Mouse (Mus musculus): ENCODE results near the gene Tnfrsf12a.
A peak's percentile ranks its signal among the peaks of the same experiment; 100 is the strongest.

Gene Tnfrsf12a

DNA sequence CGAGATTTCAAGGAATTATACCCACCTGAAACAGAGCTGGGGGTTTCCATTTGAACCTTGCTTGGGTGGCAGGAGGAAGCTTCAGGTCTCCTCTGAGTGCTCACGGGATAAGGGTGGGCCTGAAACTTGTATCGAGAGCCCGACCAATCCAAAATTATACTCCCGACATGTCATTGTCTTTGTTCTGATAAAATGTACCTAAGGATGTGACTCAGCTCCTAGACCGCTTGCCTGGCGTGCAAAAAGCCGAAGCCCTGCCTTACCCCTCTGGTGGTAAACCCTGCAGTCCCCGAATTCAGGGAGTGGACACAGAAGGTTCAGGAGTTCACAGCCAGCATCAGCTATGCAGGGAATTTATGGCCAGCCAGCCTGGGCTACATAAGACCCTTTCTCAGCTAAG, 3.1 kb upstream of the Tnfrsf12a start:
- no peak for DNase-seq

DNA sequence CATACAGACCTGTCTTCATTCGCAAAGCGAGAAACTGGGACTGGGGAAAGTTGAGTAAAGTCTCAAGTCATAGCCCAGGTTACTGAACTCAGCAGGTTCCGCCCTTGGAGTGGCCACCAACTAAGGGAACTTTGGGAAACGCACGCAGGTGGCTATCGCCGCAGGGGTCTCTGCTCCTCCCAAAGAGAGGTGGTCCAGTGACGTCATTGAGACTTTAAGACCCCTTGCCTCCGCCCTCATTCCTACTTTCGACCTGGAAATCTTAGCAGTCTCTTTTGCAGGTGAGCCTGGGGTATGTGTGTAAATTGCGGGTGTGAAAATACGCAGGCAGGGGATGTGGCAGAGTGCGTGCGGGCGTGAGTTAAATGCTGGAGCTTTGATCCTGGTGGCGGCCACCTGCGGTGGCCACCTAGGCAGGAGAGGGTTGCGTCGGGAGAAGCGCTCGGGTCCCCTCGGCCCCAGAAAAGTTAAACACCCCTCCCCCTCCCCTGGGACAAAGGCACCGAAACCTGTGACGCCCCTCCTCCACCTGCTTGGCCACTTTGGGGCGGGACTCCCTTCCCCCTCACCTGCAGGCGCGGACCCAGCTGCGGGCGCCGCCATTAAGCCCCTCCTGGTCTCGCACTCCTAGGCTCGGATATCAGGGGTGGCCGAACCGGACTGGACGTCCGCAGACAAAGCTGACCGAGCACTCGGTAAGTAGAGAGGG, 2.0 kb upstream of the Tnfrsf12a start, which contains the start of gene Cldn6:
TSS of gene Cldn6 (plus strand) at position 123 of the 709 bp plus-strand sequence.
- no peak for DNase-seq

DNA sequence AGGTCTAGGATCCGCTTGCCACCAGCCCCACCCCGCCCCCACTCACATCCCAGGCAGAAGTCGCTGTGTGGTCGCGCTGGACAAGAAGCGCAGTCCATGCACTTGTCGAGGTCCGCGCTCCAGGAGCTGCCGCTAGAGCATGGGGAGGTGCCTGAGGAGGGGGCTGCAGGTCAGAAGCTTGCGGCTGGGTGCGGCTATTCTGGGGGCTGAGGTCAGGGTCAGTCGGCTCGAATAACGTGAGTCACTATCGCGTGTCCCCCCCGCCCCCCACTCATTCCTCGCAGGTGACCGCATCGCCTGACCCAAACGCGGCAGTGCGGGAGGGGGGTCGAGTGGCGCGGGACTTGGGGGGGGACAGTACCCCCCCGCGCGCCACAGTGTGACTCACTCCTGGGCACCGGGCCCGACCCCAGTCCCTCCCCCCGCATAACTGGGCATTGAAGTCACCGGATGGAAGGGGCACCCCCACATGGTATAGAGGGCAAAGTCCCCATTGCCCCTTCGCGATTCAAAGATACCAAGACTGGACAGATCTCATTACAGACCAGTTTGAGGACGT, 716 bp downstream of the Tnfrsf12a start:
- peak; percentile 68 to 84 for DNase-seq

DNA sequence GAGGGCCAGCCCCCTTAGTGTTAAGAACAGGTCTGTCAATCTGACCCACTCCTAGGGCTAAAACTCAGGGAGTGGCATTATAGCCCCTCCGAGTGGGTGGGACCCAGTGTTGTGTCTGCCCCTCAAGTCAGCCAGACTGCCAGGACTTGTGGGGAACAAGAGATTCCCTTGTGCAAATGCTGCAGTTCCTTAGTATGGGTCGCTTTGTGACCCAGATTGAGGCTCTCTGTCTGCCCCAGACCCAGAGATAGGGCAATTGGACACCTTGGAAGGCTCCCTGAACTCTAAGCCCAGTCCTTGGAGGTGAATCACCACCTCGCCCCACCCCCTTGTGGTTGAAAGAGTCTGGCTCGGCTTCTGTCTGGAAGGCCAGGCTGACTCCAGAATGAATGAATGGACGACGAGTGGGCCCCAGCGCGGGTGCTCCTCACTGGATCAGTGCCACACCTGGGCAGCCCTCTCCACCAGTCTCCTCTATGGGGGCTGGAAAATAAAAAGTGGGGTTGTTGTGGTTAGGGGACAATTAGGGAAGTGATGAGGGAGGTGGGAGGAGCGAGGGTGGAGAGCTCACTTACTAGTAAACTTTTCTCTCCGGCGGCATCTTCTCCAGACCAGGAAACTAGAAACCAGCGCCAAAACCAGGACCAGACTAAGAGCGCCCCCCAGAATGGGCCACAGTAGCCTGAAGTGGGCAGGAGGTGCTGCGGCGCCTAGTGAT, 1.5 kb downstream of the Tnfrsf12a start:
- peak; percentile 60 to 75 for DNase-seq

DNA sequence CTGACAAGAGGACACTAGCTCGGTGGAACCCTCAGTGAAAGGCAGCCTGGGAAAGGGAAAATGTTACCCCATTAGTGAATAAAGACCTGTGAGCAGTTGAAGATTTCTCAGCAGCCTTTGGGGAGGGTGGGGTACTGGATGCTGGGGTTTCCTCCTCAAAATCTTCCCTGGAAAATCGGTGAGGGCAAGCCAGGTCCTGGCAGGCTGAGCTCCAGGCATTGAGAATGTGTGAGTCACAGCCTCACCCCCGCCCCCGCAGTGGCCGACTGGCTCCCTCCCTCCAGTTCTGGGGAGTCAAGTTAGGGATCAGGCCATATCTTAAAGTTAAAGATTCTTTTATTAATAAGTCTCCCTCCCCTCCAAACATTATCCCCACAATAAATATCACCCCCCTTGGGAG, 2.1 kb downstream of the Tnfrsf12a start:
- DNase-seq = peak; percentile 66 to 84

DNA sequence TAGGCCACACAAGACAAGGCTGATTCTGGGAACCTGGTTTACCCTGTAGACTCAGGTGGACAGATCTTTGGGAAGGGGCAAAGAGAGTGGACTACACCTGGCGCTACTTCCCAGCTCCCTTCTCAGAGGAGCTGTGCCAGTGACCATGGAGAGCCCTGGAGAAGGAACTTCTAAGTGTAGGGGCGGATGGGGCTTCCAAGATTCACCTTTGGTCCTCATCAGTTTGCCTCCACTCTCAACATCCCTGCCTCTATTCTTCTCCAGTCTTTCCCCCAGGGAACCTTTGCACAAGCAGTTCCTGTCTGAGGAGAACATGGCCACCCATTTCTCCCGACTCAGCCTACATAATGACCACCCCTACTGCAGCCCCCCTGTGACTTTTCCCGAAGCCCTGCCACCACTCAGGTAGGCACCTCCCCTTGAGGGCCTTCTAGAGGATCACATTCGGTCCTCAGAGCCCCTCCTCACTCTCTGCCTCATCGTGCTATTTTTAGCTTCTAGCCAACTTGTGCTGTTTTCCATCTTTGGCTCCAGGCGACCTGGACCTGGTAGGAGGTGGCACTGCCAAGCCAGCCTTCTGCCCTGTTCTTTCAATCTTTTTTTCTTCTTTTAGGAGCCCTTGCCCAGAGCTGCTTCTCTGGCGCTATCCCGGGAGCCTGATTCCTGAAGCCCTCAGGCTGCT, 2.9 kb downstream of the Tnfrsf12a start:
- DNase-seq = peak; percentile 60 to 66

DNA sequence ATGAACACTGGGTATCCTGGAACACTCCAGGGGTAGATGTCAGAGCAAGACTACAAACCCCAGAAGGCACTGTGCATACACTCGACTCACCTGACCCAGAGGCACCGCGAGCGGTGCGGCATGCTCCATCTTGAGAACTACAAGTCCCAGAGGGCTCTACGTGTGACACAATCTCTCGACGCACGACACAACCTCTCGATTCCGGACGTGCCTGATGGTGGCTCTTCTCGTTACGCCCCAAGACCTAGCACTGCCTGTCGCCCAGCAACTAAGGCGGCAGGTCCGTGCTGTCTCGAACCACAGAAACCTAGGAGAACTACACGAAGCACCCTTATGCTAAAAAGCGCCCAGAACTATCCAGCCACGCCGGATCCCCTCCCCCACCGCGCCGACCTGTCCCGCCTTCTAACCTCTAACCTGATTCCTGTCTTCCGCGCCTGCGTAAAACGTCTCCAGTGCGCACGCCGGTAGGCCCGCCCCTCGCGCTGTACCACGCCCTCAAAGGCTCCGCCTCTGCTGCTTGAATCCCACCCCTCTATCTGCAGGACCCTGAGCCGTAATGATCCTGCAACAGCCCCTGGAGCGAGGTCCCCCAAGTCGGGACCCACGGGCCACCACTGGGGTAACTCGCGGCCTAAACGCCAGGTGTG, 3.7 kb downstream of the Tnfrsf12a start, which contains the start of the genes Hcfc1r1 and Thoc6:
TSS of gene Hcfc1r1 (plus strand) at position 173 of the 650 bp plus-strand sequence.
TSS of gene Thoc6 (minus strand) at position 459 of the 650 bp plus-strand sequence.
- peak; percentile 96 to 97 for DNase-seq

DNA sequence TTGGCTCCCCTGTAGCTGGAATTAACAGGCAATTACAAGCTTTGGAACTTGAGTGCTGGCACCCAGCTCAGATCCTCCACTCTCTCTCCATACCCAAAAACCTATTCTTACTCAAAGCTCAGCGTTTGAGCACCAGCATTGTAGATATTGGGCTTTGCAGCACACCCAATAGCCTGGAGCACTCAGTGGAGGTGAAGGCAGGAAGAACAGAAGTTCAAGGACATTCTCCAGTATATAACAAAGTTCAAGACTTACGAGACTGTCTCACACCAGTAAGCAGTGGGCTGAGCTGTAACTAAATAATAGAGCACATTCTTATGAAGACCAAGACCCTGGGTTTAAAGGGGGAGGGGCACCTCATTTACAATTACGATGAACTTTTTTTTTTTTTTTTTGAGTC, 4.5 kb downstream of the Tnfrsf12a start:
- DNase-seq = no peak

DNA sequence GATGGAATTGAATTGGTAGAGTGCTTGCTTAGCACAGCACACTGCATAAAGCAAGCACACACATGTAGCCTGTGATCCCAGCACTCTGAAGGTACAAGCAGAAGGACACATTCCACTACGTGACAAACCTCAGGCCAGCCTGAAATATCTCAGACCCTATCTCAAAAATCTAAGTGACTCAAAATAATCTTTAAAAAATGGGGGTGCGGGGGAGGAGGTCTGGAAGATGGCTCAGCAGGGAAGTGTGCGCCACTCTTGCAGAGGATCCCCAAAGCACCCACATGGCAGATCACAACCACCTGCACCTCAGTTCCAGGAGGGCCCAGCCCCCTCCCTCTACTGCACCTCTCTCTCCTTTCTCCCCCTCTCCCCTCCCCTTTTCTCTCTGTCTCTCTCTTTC, 5.7 kb downstream of the Tnfrsf12a start:
- no peak for DNase-seq

DNA sequence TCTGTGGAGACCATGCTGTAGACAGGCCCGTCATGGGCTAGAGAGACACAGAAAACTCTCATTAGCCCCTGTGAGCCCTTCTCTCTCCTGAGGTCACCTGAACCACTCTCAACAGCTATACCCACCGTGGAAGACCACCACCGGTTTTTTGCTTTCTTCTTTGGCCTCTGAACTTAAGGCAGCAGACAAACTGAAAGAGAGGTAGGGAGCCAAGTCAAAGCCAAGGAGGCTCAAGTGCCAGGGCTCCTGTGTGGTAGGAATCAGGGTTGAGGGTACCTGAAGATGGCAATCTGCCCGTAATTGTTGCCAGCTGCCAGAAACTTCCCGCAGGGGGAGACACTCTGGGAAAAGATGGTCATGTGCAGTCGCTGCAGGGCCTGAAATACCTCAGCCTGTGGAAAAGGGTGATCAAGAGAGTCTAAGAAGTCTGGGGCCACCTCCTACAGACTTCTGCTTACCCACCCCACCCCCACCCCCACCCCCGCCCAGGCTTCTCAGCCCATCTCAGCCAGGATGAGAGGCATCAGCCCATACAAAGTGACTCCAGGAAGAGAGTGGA, 6.7 kb downstream of the Tnfrsf12a start:
- DNase-seq = no peak

DNA sequence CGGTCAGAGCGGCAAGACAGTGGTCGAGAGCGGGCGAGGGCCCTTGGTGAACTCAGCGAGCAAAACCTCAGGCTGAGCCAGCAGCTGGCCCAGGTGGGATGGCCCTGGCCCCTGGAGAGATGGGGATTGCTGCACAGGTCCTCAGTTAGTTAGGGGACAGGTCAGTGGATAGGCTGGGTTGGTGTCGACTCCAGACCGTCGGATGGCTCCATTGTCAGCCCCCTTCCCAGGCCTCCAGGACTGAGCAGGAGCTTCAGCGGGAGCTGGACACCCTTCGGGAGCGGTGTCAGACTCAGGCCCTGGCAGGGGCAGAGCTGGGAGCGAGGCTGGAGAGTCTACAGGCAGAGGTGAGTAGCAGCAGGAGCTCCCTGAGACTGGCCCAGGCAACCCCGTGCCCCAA, 11.8 kb downstream of the Tnfrsf12a start:
- DNase-seq = no peak

DNA sequence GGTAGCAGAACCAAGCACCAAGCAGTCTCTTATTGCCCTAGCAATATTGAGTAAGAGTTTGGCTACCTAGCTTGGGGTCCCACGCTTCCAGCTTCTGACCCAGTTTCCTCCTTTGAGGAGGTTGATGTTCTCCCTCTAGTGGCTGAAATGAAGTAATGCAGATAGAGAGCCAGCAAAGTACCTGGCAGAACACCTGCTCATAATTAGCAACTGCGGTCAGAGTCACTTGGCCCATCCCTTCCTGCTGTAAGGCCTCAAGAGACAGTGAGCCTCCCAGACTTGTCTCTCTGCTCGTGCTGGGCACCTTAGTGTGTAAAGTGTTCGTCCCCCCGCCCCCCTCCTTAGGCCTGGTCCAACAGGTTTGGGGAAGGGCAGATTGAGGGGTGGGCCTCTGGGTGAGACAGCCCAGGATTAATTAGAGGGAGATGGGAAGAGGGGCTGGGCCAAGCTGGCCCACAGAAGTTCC, 12.7 kb downstream of the Tnfrsf12a start:
- peak in 1 of 2 experiments; percentile 31 for DNase-seq

DNA sequence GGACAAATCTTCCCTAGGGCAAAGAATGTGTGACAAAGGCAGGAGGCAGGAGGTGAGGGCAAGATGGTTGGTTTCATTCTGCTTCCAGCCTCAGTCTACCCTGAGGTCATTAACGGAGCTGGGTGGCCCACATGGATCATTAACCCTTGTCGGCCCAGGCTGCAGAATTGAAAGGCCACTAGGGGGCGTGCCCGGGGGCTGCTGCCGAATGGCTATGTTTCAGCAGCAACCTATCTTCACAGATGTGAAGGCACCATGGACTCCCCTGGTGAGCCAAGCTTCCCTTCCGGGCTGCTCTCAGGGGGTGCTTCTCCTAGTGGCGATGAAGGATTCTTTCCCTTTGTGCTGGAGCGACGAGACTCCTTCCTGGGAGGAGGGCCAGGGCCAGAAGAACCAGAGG, 15.7 kb downstream of the Tnfrsf12a start:
- peak in 1 of 2 experiments; percentile 42 for DNase-seq

DNA sequence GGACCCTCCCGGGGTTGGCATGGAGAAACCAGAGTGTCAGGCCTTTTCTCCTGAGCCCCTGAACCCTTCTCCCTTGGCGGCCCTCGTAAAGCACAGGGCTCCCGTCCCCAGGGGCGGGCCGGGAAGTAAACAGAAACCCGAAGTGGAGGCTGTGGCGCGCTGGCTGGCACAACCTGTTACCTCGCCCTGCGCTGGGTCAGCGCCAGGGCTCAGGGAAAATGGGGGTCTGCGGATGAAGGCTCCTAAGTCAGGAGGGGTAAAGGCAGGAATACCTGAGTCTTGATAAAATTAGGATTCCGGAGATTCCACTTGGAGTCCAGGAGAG, 16.4 kb downstream of the Tnfrsf12a start:
- DNase-seq = no peak

DNA sequence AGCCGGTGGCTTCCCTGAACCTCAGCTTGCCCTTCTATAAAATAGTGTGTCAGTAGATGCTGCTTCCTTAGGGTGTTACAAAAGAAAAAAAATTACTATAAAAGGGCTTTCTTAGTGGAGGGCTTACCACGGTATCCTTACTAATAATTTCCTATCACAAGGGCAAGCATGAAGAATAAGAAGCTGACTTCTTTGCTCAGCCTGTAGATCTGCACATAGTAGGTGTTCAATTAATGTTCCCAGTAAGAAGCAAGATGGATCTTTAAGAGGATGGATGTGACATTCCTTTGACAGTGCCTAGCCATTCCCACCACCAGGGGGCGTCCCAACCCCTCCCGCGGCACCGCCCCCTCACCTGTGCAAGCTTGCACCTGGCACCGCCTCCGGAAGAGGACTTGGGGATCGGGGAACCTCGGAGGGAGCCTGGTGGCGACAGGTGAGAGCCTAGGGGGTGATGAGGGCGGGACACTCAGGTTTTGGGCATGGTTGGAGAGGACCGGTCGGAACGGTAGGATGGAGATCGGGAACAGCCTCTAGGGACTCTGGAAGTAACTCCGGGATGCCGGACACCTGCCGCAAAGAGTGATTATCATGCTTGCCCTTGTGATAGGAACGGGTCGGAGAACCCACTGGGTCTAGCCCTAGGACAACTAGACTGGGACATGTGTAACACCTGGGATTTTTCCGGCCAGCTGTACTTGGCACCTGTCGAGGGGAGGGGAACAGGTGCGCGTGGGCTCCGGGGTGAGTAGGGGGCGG, 17.0 kb downstream of the Tnfrsf12a start, which contains the start of gene Bicdl2:
TSS of gene Bicdl2 (plus strand) at position 390 of the 759 bp plus-strand sequence.
- DNase-seq = peak; percentile 58 to 77

DNA sequence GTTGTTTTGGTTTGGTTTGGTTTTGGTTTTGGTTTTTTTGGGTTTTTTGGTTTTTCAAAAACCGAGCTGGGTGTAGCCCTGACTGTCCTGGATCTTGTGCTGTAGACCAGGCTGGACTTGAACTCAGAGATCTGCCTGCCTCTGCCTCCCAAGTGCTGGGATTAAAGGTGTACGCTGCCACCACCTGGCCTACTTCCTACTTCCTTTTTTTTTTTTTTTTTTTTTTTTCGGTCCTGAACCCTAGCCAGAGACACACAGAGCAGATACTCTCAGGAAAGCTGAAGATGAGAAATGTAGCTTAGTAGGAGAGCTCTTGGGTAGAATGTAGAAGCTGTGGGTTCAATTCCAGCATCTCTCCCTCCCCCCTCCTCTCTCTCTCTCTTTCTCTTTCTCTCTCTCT, 18.8 kb downstream of the Tnfrsf12a start:
- no peak for DNase-seq

DNA sequence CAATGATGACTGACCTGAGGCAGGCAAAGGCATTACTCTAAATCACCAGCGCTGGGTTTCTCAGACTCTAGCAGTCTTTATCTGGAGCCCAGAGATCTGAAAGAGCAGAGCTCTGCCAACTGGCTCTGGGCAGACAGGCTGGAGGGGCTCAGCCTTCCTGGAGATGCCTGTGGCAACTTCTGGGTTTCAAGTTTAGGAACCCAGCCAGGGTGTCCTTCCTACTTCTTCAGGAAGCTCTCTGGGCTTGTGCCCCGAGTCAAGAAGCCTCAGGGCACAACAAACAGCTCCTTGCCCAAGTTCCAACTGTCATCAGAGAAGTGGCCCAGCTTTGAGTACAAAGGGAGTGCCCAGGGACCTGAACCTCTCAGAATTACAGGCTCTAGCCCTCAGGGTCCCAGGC, 22.9 kb downstream of the Tnfrsf12a start:
- no peak for DNase-seq

DNA sequence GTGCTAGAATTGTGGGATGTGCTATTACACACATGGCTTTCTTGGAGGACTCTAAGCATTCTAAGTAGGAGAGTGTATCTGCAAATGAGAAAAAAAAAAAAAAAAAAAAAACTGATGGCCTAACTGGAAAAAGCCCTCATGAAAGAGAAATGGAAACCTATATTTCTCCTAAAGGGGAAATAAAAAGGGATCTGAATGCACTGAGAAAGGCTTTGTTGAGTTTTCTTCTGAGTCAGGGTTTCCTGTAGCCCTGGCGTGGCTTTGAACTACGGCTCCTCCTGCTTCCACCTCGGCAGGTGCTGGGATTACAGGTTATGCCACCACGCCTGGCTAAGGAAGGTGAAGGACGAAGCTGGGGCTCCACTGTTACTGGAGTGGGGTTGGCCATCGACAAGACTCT, 23.3 kb downstream of the Tnfrsf12a start:
- no peak for DNase-seq

DNA sequence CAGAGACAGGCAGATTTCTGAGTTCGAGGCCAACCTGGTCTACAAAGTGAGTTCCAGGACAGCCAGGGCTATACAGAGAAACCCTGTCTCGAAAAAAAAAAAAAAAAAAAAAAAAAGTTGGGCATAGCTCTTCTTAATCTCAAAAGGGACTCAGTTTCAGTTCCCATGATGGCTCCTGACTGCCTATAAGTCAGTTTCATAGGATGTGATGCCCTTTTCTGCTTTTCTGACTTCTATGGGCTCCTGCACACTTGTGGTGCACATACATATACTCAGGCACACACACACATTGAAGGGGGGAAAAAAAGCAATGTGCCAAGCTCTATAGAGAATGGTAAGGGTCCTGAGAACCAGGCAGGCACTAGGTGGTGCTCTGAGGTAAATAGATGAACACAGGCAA, 23.9 kb downstream of the Tnfrsf12a start:
- DNase-seq = no peak

DNA sequence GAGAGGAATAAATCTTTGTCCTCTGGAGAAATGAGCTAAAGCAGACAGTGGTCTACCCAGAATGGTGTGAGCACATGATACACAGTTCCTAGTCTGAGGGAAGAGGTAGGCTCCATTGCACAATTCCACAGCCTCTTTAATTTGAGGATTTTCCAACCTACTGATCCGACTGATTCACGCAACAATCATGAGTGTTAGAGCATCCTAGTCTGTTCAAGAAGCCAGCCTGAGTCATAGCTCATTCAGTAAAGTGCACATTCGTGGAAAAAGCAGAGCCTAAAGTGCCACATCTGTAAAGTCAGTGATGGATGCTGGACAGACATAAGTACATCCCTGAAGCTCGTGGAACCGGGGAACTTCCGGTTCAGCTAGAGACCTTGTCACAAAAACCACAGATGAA, 25.9 kb downstream of the Tnfrsf12a start:
- no peak for DNase-seq

DNA sequence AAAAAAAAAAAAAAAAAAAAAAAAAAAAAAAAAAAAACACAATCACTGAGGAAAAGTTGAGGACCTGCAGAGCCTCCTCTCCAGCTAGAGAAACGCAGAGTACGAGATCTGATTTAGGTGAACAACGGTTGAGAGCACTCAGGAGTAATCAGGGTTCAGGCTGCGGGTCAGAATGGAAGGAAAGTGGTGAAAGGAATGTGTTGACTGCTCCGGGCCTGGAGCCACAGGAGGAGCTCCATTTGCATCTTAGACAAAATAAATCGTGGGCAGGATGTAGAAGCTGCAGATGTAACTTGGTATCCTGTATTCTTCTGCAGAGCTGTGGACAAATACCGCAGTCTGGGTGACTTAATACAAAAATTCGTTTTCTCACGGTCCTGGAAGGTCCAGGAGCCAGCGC, 31.4 kb downstream of the Tnfrsf12a start:
- DNase-seq = no peak

Data from cerebellum, postnatal 25 days (tissue).